Mouse (Mus musculus) heart, embryonic 10.5 days (tissue): ENCODE data around the gene Vps35l. TPM values are rescaled to one million over a fixed set of nuclear protein-coding genes. Genes with fewer than 3 reads are reported as not detected.

Source experiments
- DNase-seq: peaks from one replicate; pipeline ENCODE4 v3.0.0-alpha.2; 2017; ENCODE audit warnings: low spot score
- H3K27ac ChIP-seq: fragments of 300-500 bp; sonication (generic); 2 replicates; pipeline ENCODE4 v1.5.1; 2016; ENCODE audit warnings: mild to moderate bottlenecking
- H3K27me3 ChIP-seq: fragments of 300-500 bp; sonication (generic); 2 replicates; pipeline ENCODE4 v1.6.1; 2016; ENCODE audit warnings: mild to moderate bottlenecking; ENCODE audit not compliant: poor library complexity, insufficient read depth, severe bottlenecking
- H3K36me3 ChIP-seq: fragments of 300-500 bp; sonication (generic); 2 replicates; pipeline ENCODE4 v1.6.1; 2016; ENCODE audit warnings: mild to moderate bottlenecking, moderate library complexity
- H3K4me1 ChIP-seq: fragments of 300-500 bp; sonication (generic); 2 replicates; pipeline ENCODE4 v1.6.1; 2016; ENCODE audit warnings: mild to moderate bottlenecking
- H3K4me3 ChIP-seq: fragments of 300-500 bp; sonication (generic); 2 replicates; pipeline ENCODE4 v1.5.1; 2016; ENCODE audit warnings: mild to moderate bottlenecking, moderate library complexity
- H3K9me3 ChIP-seq: fragments of 300-500 bp; sonication (generic); 2 replicates; pipeline ENCODE4 v1.6.1; 2016; ENCODE audit warnings: mild to moderate bottlenecking, moderate library complexity
- WGBS: fragments of 180-500 bp; shearing (Covaris S2); methylation state at CpG from one replicate; pipeline ENCODE4 v1.1.7; 2016; 5-methylcytosine and 5-hydroxymethylcytosine counted together
- polyA plus RNA-seq: library from polyadenylated mRNA; unstranded; fragments of >200 nt; fragmentation: Nextera tagmentation; extraction: Ambion mirVana; gene quantifications from 2 replicates; pipeline ENCODE4 v1.2.1, GENCODE M21; 2016

Gene Vps35l
- polyA plus RNA-seq, 1 experiment from 2014 or later: 52.3 TPM

GRCm38 (mm10) chr7:118819666-118820065 lies 79.6 kb downstream of the Vps35l start:
- H3K27ac ChIP-seq: no peak overlapping the region
- no peak for DNase-seq
- H3K36me3 ChIP-seq: peaks cover 32% of the 10 kb centered on the region
- H3K27me3 ChIP-seq: no peaks in the 10 kb centered on the region
- WGBS: 90% methylated on average over 1 of the region's 1 CpGs
- no peak overlapping the region for H3K4me3 ChIP-seq
- H3K9me3 ChIP-seq: no peaks in the 10 kb centered on the region
- no peaks in the 10 kb centered on the region; the same call in 1 of the 2 replicates for H3K4me1 ChIP-seq

DNA sequence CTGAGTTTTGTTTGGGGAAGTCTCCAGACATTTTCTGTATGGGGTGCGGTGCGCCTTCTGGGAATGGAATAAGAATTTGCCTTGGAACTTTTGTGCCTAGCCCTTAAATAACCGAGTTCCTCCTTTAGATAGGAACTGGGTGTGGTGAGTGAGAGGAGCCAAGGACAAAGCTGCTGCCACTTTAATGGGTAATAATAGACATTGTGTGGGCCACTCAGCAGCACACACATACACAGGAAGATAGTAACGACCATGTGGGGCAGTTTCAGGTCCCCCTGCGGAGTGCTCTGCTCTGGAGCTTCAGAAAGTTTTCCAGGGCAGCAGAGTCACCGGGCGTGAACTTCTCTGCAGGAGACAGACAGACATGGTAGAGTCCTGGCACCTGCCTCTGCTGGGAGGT lies 81.3 kb downstream of the Vps35l start:
- Histone ChIP-seq H3K27ac (no peak overlapping the region), H3K27me3 (no peaks in the 10 kb centered on the region), H3K4me3 (no peak overlapping the region), H3K4me1 (no peaks in the 10 kb centered on the region; the same call in 1 of the 2 replicates), H3K9me3 (no peaks in the 10 kb centered on the region), H3K36me3 (peaks cover 33% of the 10 kb centered on the region)
- DNase-seq: no peak
- 63% methylated on average over 7 of the region's 7 CpGs for WGBS

GRCm38 (mm10) chr7:118821887-118822556 lies 82.0 kb downstream of the Vps35l start:
- Histone ChIP-seq H3K4me1 (no peaks in the 10 kb centered on the region; the same call in 1 of the 2 replicates), H3K27ac (no peak overlapping the region), H3K36me3 (peaks cover 35% of the 10 kb centered on the region), H3K4me3 (no peak overlapping the region), H3K27me3 (no peaks in the 10 kb centered on the region), H3K9me3 (no peaks in the 10 kb centered on the region)
- WGBS: 83% methylated on average over 12 of the region's 12 CpGs
- DNase-seq: no peak

DNA sequence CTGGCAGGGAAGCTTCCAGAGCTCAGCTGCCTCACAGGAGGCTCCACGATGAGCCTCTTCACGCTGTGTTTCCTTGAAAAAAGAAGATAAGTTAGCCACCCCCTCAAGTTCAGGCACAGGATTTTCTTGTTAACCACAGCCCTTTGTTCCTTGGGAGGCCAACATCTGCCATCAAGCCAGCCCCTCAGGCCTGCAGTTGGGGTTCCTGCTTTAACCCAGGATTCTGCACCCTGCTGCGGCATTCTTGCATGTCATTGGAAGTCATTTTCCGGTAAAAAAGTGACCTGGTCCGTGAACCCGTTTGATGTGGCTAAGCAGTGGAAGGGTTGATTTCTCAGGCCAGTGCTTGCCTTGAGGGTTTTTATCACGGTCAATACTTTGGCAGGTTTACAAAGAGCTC lies 84.4 kb downstream of the Vps35l start:
- H3K4me1 ChIP-seq: no peaks in the 10 kb centered on the region; the same call in 1 of the 2 replicates
- no peak overlapping the region for H3K4me3 ChIP-seq
- no peaks in the 10 kb centered on the region for H3K9me3 ChIP-seq
- H3K27me3 ChIP-seq: no peaks in the 10 kb centered on the region
- H3K27ac ChIP-seq: no peak overlapping the region
- 71% methylated on average over 7 of the region's 7 CpGs for WGBS
- no peak for DNase-seq
- peaks cover 26% of the 10 kb centered on the region; the same call in 1 of the 2 replicates for H3K36me3 ChIP-seq

GRCm38 (mm10) chr7:118827975-118828416 lies 88.0 kb downstream of the Vps35l start:
- H3K9me3 ChIP-seq: no peaks in the 10 kb centered on the region
- no peak for DNase-seq
- no peaks in the 10 kb centered on the region for H3K4me1 ChIP-seq
- WGBS: 68% methylated on average over 5 of the region's 5 CpGs
- H3K4me3 ChIP-seq: no peak overlapping the region
- H3K27me3 ChIP-seq: no peaks in the 10 kb centered on the region
- peaks cover 31% of the 10 kb centered on the region; the same call in 1 of the 2 replicates for H3K36me3 ChIP-seq
- H3K27ac ChIP-seq: no peak overlapping the region

GRCm38 (mm10) chr7:118837901-118838300 lies 97.9 kb downstream of the Vps35l start:
- peaks cover 93% of the 10 kb centered on the region for H3K36me3 ChIP-seq
- no peak for DNase-seq
- 85% methylated on average over 5 of the region's 5 CpGs for WGBS
- H3K4me3 ChIP-seq: no peak overlapping the region
- H3K27ac ChIP-seq: no peak overlapping the region
- H3K27me3 ChIP-seq: no peaks in the 10 kb centered on the region
- H3K4me1 ChIP-seq: no peaks in the 10 kb centered on the region
- H3K9me3 ChIP-seq: no peaks in the 10 kb centered on the region

- no peaks in the 10 kb centered on the region for H3K27me3 ChIP-seq
- DNase-seq: no peak
- WGBS: 82% methylated on average over 8 of the region's 8 CpGs
- no peaks in the 10 kb centered on the region for H3K4me1 ChIP-seq
- H3K27ac ChIP-seq: no peak overlapping the region
- no peaks in the 10 kb centered on the region for H3K9me3 ChIP-seq
- peaks cover 96% of the 10 kb centered on the region for H3K36me3 ChIP-seq
- H3K4me3 ChIP-seq: no peak overlapping the region
Observed at GRCm38 (mm10) chr7:118841030-118841745, 101.2 kb downstream of the Vps35l start.

- Histone ChIP-seq H3K4me1 (no peaks in the 10 kb centered on the region), H3K27me3 (no peaks in the 10 kb centered on the region), H3K4me3 (no peak overlapping the region), H3K9me3 (no peaks in the 10 kb centered on the region), H3K27ac (no peak overlapping the region), H3K36me3 (peaks cover 96% of the 10 kb centered on the region)
- DNase-seq: no peak
- 53% methylated on average over 1 of the region's 1 CpGs for WGBS
Observed at GRCm38 (mm10) chr7:118841796-118842195, 101.8 kb downstream of the Vps35l start.

GRCm38 (mm10) chr7:118842938-118843337 lies 102.9 kb downstream of the Vps35l start:
- Histone ChIP-seq H3K4me1 (no peaks in the 10 kb centered on the region; the same call in 1 of the 2 replicates), H3K4me3 (no peak overlapping the region), H3K9me3 (no peaks in the 10 kb centered on the region), H3K27ac (no peak overlapping the region), H3K36me3 (peaks cover 97% of the 10 kb centered on the region), H3K27me3 (no peaks in the 10 kb centered on the region)
- no peak for DNase-seq
- WGBS: 82% methylated on average over 4 of the region's 4 CpGs

DNA sequence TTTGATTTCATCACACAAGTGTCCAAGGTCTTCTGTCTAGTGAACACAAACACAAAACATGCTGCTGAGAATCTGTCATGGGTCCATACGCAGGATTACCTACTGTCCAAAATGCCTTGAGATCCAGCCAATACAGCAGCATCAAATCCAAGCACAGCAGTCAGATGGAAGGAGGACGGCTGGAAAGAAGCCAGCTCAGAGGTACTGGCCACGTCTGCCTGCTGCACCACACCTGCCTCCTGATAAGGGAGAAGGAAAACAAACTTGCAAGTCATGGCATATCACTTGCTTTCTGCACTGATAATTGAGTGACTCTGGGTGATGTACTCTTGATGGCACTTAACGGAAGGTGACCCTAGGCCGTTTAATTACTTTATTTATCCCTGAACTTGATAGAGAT lies 105.1 kb downstream of the Vps35l start:
- peaks cover 22% of the 10 kb centered on the region for H3K4me1 ChIP-seq
- H3K36me3 ChIP-seq: peaks cover 98% of the 10 kb centered on the region

DNA sequence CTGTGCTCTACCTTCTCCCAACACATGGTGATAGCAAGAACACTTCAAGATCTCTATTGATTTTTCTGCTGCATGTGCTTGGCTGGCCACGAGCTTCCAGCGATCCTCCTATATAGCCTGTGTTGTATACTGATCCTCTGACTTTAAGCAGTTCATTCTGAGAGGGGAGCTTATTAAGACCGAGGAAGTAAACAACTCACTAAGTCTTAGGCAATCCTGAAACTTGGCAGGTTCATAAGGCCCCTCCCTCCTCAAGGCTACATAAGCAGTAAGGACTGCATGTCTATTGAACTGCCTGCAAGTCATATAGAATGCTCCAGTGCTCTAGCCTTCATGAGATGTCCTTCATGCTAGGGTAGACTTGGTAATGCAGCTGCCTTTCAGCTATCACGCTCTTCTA lies 106.3 kb downstream of the Vps35l start:
- Histone ChIP-seq H3K36me3 (peaks cover 99% of the 10 kb centered on the region), H3K4me1 (peaks cover 28% of the 10 kb centered on the region), H3K4me3 (no peak overlapping the region), H3K9me3 (no peaks in the 10 kb centered on the region), H3K27me3 (no peaks in the 10 kb centered on the region), H3K27ac (no peak overlapping the region)
- DNase-seq: no peak
- 94% methylated on average over 4 of the region's 4 CpGs for WGBS

More for the DNA sequence above, 105.1 kb downstream of the Vps35l start:
- no peak for DNase-seq
- H3K27ac ChIP-seq: no peak overlapping the region
- H3K27me3 ChIP-seq: no peaks in the 10 kb centered on the region
- no peak overlapping the region for H3K4me3 ChIP-seq
- H3K9me3 ChIP-seq: no peaks in the 10 kb centered on the region
- WGBS: 70% methylated on average over 5 of the region's 5 CpGs

- 37% methylated on average over 10 of the region's 10 CpGs for WGBS
- DNase-seq: no peak
- Histone ChIP-seq H3K27me3 (no peaks in the 10 kb centered on the region), H3K4me1 (peaks cover 28% of the 10 kb centered on the region), H3K4me3 (no peak overlapping the region), H3K36me3 (peaks cover 97% of the 10 kb centered on the region), H3K27ac (peak overlapping the region; percentile 84), H3K9me3 (no peaks in the 10 kb centered on the region)
Observed at GRCm38 (mm10) chr7:118848796-118849195, 108.8 kb downstream of the Vps35l start.

- DNase-seq: no peak
- WGBS: 76% methylated on average over 5 of the region's 5 CpGs
- H3K4me1 ChIP-seq: peaks cover 33% of the 10 kb centered on the region
- H3K4me3 ChIP-seq: 0 out of 2 replicates have a peak overlapping the region, but pooled peaks have one; percentile 2
- H3K27me3 ChIP-seq: no peaks in the 10 kb centered on the region
- H3K36me3 ChIP-seq: peaks cover 88% of the 10 kb centered on the region
- H3K27ac ChIP-seq: peak overlapping the region; percentile 84
- H3K9me3 ChIP-seq: no peaks in the 10 kb centered on the region
Observed at GRCm38 (mm10) chr7:118849543-118850250, 109.7 kb downstream of the Vps35l start.
